Mouse (Mus musculus) intestine, embryonic 14.5 days (tissue): ENCODE measurements around the gene Efcab6. TPM values are rescaled to one million over a fixed set of nuclear protein-coding genes. Genes with fewer than 3 reads are reported as not detected.
"Not testable (repeated sequence)": the region's sequence is repeated elsewhere in the genome, so short reads cannot be mapped to it uniquely, and the experiment has no call there.

Source experiments
- ATAC-seq: fragments of 200-750 bp; cut with Nextera tagmentation; replicated peaks from 2 replicates; pipeline ENCODE4 v1.8.0; 2017; ENCODE audit warnings: low read depth, moderate number of reproducible peaks, moderate TSS enrichment, moderate library complexity; ENCODE audit not compliant: low FRiP score, low TSS enrichment
- DNase-seq: peaks from one replicate; pipeline ENCODE4 v3.0.0-alpha.2; 2018; ENCODE audit warnings: low spot score
- H3K27ac ChIP-seq: fragments of 300-500 bp; sonication (generic); 2 replicates; pipeline ENCODE4 v1.5.1; 2014; ENCODE audit warnings: low read depth, mild to moderate bottlenecking, control low read depth
- H3K27me3 ChIP-seq: fragments of 300-500 bp; sonication (generic); replicated peaks from 2 replicates; pipeline ENCODE4 v1.6.1; 2014; ENCODE audit warnings: low read length, control low read depth; ENCODE audit not compliant: control insufficient read depth, insufficient read depth
- H3K36me3 ChIP-seq: fragments of 300-500 bp; sonication (generic); 2 replicates; pipeline ENCODE4 v1.6.1; 2014; ENCODE audit warnings: low read length, control low read depth; ENCODE audit not compliant: control insufficient read depth, insufficient read depth
- H3K4me1 ChIP-seq: fragments of 300-500 bp; sonication (generic); replicated peaks from 2 replicates; pipeline ENCODE4 v1.6.1; 2014; ENCODE audit warnings: low read length, control low read depth, mixed read lengths; ENCODE audit not compliant: control insufficient read depth, insufficient read depth
- H3K4me2 ChIP-seq: fragments of 300-500 bp; sonication (generic); 2 replicates; pipeline ENCODE4 v1.6.1; 2014; ENCODE audit warnings: low read length
- H3K4me3 ChIP-seq: fragments of 300-500 bp; sonication (generic); 2 replicates; pipeline ENCODE4 v1.5.1; 2014; ENCODE audit warnings: low read depth, low read length, control low read depth, mixed read lengths
- H3K9ac ChIP-seq: fragments of 300-500 bp; sonication (generic); 2 replicates; pipeline ENCODE4 v1.6.1; 2014; ENCODE audit warnings: mild to moderate bottlenecking, low read length
- H3K9me3 ChIP-seq: fragments of 300-500 bp; sonication (generic); 2 replicates; pipeline ENCODE4 v1.6.1; 2016; ENCODE audit warnings: low read length, control low read depth; ENCODE audit not compliant: control insufficient read depth
- WGBS: fragments of 180-500 bp; shearing (Covaris S2); extraction: QIAGEN DNeasy Blood & Tissue Kit; methylation state at CpG from one replicate; pipeline ENCODE4 v1.1.7; 2014; 5-methylcytosine and 5-hydroxymethylcytosine counted together
- polyA plus RNA-seq: library from polyadenylated mRNA; unstranded; fragments of >200 nt; fragmentation: Nextera tagmentation; extraction: Ambion mirVana; gene quantifications from 2 replicates; pipeline ENCODE4 v1.2.1, GENCODE M21; 2014

Efcab6 gene
- 0.15 and 0.27 TPM in 2 replicates for polyA plus RNA-seq

GRCm38 (mm10) chr15:84065140-84065539 is at the start of gene Efcab6:
Efcab6 (minus strand) TSS chr15:84065379.
- ATAC-seq (no peak), DNase-seq (no peak)
- Histone ChIP-seq H3K9ac (no peak within 1 kb of the TSS), H3K4me1 (no peaks in the 10 kb centered on the region; the same call in 1 of the 2 replicates), H3K4me2 (peak within 1 kb of the TSS; percentile 32), H3K4me3 (0 out of 2 replicates have a peak within 1 kb of the TSS, but pooled peaks have one; percentile 8), H3K27me3 (peaks cover 38% of the 10 kb centered on the region), H3K36me3 (no peaks in the 10 kb centered on the region), H3K27ac (no peak within 1 kb of the TSS), H3K9me3 (0 out of 2 replicates have a peak, but pooled peaks cover 3% of the 10 kb centered on the region)
- WGBS: 3% methylated on average over 29 of the region's 29 CpGs

- no peak for DNase-seq
- no peaks in the 10 kb centered on the region for H3K27me3 ChIP-seq
- H3K36me3 ChIP-seq: no peaks in the 10 kb centered on the region
- H3K4me2 ChIP-seq: no peak overlapping the region
- no peak overlapping the region for H3K4me3 ChIP-seq
- H3K9me3 ChIP-seq: no peaks in the 10 kb centered on the region
- no peak for ATAC-seq
- H3K4me1 ChIP-seq: no peaks in the 10 kb centered on the region
- 70% methylated on average over 6 of the region's 6 CpGs for WGBS
- H3K9ac ChIP-seq: no peak overlapping the region
- H3K27ac ChIP-seq: no peak overlapping the region
Measured at GRCm38 (mm10) chr15:84113873-84114272, 48.7 kb upstream of the Efcab6 start.

- H3K4me3 ChIP-seq: no peak overlapping the region
- ATAC-seq (no peak), DNase-seq (peak; percentile 78)
- no peaks in the 10 kb centered on the region for H3K4me1 ChIP-seq
- no peak overlapping the region for H3K9ac ChIP-seq
- no peak overlapping the region for H3K27ac ChIP-seq
- no peak overlapping the region for H3K4me2 ChIP-seq
- no peaks in the 10 kb centered on the region for H3K36me3 ChIP-seq
- no peaks in the 10 kb centered on the region for H3K9me3 ChIP-seq
- 5% methylated on average over 13 of the region's 13 CpGs for WGBS
- H3K27me3 ChIP-seq: peaks cover 31% of the 10 kb centered on the region
Measured at GRCm38 (mm10) chr15:84108899-84109298, 43.7 kb upstream of the Efcab6 start.

- ATAC-seq (no peak), DNase-seq (peak; percentile 53)
- H3K4me1 ChIP-seq: no peaks in the 10 kb centered on the region
- WGBS: 8% methylated on average over 12 of the region's 12 CpGs
- no peak overlapping the region for H3K27ac ChIP-seq
- no peaks in the 10 kb centered on the region for H3K9me3 ChIP-seq
- H3K27me3 ChIP-seq: peaks cover 31% of the 10 kb centered on the region
- H3K4me2 ChIP-seq: peak overlapping the region; percentile 95
- no peak overlapping the region for H3K9ac ChIP-seq
- no peaks in the 10 kb centered on the region for H3K36me3 ChIP-seq
- H3K4me3 ChIP-seq: peak overlapping the region; percentile 42
Measured at GRCm38 (mm10) chr15:84105924-84106500, 40.8 kb upstream of the Efcab6 start.

- H3K9me3 ChIP-seq: no peaks in the 10 kb centered on the region
- H3K4me3 ChIP-seq: peak within 1 kb of the TSS; percentile 42
- WGBS: 2% methylated on average over 77 of the region's 77 CpGs
- no peaks in the 10 kb centered on the region for H3K36me3 ChIP-seq
- H3K4me2 ChIP-seq: peak within 1 kb of the TSS; percentile 95
- H3K27me3 ChIP-seq: peaks cover 31% of the 10 kb centered on the region
- peak within 1 kb of the TSS; percentile 34 for H3K9ac ChIP-seq
- peak; percentile 63 for ATAC-seq
- H3K27ac ChIP-seq: no peak within 1 kb of the TSS
- no peaks in the 10 kb centered on the region for H3K4me1 ChIP-seq
- DNase-seq: peak; percentile 70
Measured at GRCm38 (mm10) chr15:84105105-84105923, 40.1 kb upstream of the Efcab6 start, which contains the start of gene Sult4a1. Sult4a1 (minus strand) TSS chr15:84105754.

GRCm38 (mm10) chr15:84104626-84105025 is 39.4 kb upstream of the Efcab6 start:
- WGBS: 81% methylated on average over 7 of the region's 7 CpGs
- H3K4me2 ChIP-seq: no peak overlapping the region
- H3K4me3 ChIP-seq: no peak overlapping the region
- H3K36me3 ChIP-seq: no peaks in the 10 kb centered on the region
- H3K27ac ChIP-seq: no peak overlapping the region
- no peak overlapping the region for H3K9ac ChIP-seq
- DNase-seq: no peak
- no peaks in the 10 kb centered on the region for H3K9me3 ChIP-seq
- peaks cover 31% of the 10 kb centered on the region for H3K27me3 ChIP-seq
- no peaks in the 10 kb centered on the region for H3K4me1 ChIP-seq
- no peak for ATAC-seq

- 84% methylated on average over 15 of the region's 15 CpGs for WGBS
- H3K36me3 ChIP-seq: not testable (repeated sequence)
Measured at GRCm38 (mm10) chr15:84097536-84097935, 32.4 kb upstream of the Efcab6 start.

GRCm38 (mm10) chr15:84096051-84096450 is 30.9 kb upstream of the Efcab6 start:
- H3K4me1 ChIP-seq: no peaks in the 10 kb centered on the region

More at GRCm38 (mm10) chr15:84097536-84097935, 32.4 kb upstream of the Efcab6 start:
- not testable (repeated sequence) for H3K9me3 ChIP-seq, H3K27ac ChIP-seq, H3K4me1 ChIP-seq, H3K9ac ChIP-seq, H3K4me2 ChIP-seq, ATAC-seq, H3K27me3 ChIP-seq, DNase-seq, H3K4me3 ChIP-seq

More at GRCm38 (mm10) chr15:84096051-84096450, 30.9 kb upstream of the Efcab6 start:
- H3K27ac ChIP-seq: no peak overlapping the region
- no peaks in the 10 kb centered on the region for H3K9me3 ChIP-seq
- no peaks in the 10 kb centered on the region for H3K27me3 ChIP-seq
- no peak overlapping the region for H3K4me2 ChIP-seq
- ATAC-seq: no peak
- WGBS: 89% methylated on average over 8 of the region's 8 CpGs
- DNase-seq: no peak
- H3K36me3 ChIP-seq: no peaks in the 10 kb centered on the region
- no peak overlapping the region for H3K4me3 ChIP-seq
- H3K9ac ChIP-seq: no peak overlapping the region
